Mouse (Mus musculus) fibroblast of lung, adult 2 months (primary cell): ENCODE results near the gene Klrc2.
"Not testable (repeated sequence)": the region's sequence is repeated elsewhere in the genome, so short reads cannot be mapped to it uniquely, and the experiment has no call there.

Experiments
- DNase-seq: peaks from one replicate; pipeline ENCODE4 v3.0.0-alpha.2; 2011; ENCODE audit warnings: low read depth

Gene Klrc2

GRCm38 (mm10) chr6:129660589-129660988, at the start of gene Klrc2:
Gene Klrc2, minus strand, starts transcription at chr6:129660689.
- DNase-seq: not testable (repeated sequence)

DNA sequence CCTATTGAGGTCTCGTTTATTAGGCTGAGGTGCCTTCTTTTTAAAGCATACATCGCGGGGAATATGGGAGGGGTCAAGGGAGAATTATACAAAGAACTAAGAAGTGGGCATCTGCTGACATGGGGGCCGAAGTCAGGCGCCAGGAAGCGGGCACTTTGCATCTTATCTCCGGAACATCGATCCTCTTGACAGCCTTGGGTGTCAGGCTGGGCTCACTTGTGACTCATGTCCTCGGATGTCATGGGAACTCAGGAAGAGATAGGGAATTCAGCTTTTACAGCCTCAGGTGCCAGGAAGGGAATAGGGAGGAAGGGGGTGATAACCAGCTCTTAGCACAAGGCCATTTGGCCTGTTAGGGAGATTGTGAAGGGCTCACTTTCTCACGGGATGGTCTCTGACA, 30.9 kb upstream of the Klrc2 start:
- DNase-seq: not testable (repeated sequence)

GRCm38 (mm10) chr6:129680379-129680778, 19.9 kb upstream of the Klrc2 start:
- DNase-seq: no peak

DNA sequence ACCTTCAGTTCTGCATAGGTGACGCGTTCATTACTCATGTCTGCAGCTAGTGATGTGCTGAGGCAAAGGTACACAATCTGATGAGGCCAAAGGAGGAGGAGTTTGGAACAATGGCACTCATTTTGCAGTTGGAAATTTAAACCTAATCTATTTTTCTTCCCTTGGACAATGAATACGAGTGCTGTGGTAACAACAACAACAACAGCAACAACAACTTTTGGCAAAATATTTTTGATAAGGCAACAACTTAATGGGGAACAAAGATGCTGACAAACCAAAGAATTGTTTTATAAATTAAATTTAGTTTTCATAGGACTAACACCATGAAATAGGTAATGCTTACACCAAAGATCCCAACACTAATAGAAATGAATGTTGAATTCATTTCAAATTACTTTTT, 18.4 kb upstream of the Klrc2 start, which contains the start of gene Klrc1:
Gene Klrc1 (minus strand): TSS at position 101 of the 400 bp plus-strand sequence.
- DNase-seq: no peak

DNA sequence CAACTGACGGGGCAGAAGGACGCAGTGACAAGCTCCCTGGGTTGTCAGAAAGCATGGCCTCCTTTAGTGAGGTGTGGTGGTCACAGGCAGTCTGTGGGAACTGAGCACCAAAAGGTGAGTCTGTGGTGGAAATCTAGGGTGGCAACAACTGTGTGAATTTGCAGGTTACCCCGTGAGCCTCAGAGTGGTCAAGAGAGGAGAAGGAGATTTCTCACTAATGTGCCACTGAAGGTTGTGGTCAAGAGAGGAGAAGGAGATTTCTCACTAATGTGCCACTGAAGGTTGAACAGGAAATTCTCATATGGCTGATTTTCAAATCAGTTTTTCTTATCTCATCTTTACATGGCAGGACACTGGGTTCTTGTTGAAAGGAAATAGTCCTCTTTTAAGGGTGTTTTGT, 812 bp upstream of the Klrc2 start:
- DNase-seq: not testable (repeated sequence)

- not testable (repeated sequence) for DNase-seq
Measured at GRCm38 (mm10) chr6:129644054-129644453, 16.4 kb downstream of the Klrc2 start.

DNA sequence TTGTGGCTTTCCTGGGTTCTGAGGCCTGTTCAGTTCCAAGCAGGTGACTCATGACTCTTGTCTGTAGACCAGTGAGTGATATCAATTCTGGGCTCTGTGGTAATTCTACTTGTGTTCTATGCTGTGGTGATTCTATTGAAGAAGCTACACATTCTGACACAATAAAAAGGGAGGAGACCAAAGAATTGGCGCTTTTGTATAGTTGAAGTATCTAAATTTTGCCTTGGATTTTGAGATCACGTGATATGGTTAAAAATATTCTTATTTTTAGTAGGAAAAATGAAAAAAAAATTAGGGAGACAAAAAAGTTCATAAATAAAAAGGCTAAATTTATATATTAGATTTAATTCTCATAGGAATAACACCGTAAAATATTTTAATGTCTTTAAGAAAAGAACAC, 17.3 kb downstream of the Klrc2 start, which contains the start of gene Klrc3:
Gene Klrc3 (minus strand): TSS at position 101 of the 400 bp plus-strand sequence.
- DNase-seq: not testable (repeated sequence)

DNA sequence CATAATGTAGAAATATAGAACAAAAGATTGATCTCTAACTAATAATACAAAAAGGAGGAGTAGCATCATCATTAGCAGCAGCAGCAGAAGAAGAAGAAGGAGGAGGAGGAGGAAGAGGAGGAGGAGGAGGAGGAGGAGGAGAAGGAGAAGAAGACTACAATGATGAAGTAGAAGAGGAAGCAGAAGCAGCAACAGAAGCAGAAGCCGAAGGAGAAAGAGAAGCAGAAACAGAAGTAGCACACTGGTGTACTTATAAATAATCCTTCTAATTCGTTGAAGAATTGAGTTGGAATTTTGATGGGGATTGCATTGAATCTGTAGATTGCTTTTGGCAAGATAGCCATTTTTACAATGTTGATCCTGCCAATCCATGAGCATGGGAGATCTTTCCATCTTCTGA, 29.4 kb downstream of the Klrc2 start:
- not testable (repeated sequence) for DNase-seq

- DNase-seq: no peak
Measured at GRCm38 (mm10) chr6:129623735-129624134, 36.8 kb downstream of the Klrc2 start, which contains the start of gene Klrk1. Gene Klrk1, minus strand, starts transcription at chr6:129623864.

- no peak for DNase-seq
Measured at GRCm38 (mm10) chr6:129608372-129608771, 52.1 kb downstream of the Klrc2 start.
